Mouse (Mus musculus): ENCODE measurements around the gene B230104I21Rik. TPM values are rescaled to one million over a fixed set of nuclear protein-coding genes. Genes with fewer than 3 reads are reported as not detected.

B230104I21Rik gene
- polyA plus RNA-seq (2012; rRNA removed), result not detected in 2 replicates

DNA sequence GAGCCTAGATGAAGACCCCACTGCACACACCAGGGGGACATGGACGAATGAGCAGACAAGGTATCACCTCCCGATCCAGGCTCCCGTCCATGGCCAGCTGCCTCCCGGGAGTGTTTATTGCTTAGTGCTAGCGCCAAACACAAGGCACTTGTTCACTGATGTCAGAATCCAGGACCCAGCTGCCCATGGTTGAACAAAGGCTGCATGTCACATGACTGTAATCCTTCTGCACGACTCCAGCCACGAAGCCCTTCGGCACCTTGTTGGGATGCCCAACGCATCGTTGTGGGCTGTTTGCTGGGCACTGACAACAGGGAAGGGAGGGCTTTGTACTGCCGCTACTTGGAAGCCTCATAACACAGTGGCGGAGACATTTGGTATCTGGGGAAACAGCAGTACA lies at the start of gene B230104I21Rik:
B230104I21Rik (plus strand) TSS at position 367 of the 400 bp plus-strand sequence.

DNA sequence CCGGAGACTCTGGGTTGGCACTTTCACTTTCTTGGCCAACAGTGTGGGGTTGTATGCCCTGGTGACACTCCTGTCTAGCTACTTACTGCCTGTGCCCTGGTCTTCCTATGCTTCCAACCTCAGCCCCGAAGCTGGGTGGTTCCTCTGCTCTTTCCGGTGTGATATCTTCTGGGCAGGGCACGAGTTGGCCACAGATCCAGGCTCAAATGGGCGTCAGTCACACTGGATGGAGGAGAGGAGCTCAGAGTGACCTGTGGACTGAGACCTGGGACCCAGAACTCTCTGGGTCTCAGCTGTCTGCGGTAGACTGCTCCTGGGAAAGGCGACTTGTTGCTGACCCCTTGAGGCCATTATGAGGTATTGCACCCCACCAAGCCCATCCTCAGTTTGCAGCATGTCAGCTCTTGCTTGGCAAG lies 34.5 kb upstream of the B230104I21Rik start, which contains the start of gene Arhgef16:
Arhgef16 (minus strand) TSS at position 211 of the 416 bp plus-strand sequence.

Other genes starting within 250 kb of the B230104I21Rik start
- gene Trp73, start 195.9 kb upstream of the B230104I21Rik start, polyA plus RNA-seq (2012; rRNA removed), result 0.57 and 1.0 TPM in 2 replicates
- gene Wrap73, start 193.8 kb upstream of the B230104I21Rik start, polyA plus RNA-seq (2012; rRNA removed), result 13.1 and 13.3 TPM in 2 replicates
- 73.7 and 93.7 TPM in 2 replicates for gene Tprgl, start 175.5 kb upstream of the B230104I21Rik start, polyA plus RNA-seq (2012; rRNA removed)
- gene Megf6, start 165.4 kb upstream of the B230104I21Rik start, polyA plus RNA-seq (2012; rRNA removed), result 9.5 and 11.1 TPM in 2 replicates
- gene Arhgef16, start 34.5 kb upstream of the B230104I21Rik start, polyA plus RNA-seq (2012; rRNA removed), result 46.9 and 47.0 TPM in 2 replicates

Measured in stomach, adult 2 months (tissue).